Mouse (Mus musculus) thymus, postnatal 36 days (tissue): ENCODE measurements around the gene Vldlr.
A peak's percentile ranks its signal among the peaks of the same experiment; 100 is the strongest.

Experiments used
- DNase-seq, 2 experiments: peaks; one replicate each; pipeline ENCODE4 v3.0.0; 2022; ENCODE audit warnings: mixed read lengths in 2 of 2

Vldlr gene

DNA sequence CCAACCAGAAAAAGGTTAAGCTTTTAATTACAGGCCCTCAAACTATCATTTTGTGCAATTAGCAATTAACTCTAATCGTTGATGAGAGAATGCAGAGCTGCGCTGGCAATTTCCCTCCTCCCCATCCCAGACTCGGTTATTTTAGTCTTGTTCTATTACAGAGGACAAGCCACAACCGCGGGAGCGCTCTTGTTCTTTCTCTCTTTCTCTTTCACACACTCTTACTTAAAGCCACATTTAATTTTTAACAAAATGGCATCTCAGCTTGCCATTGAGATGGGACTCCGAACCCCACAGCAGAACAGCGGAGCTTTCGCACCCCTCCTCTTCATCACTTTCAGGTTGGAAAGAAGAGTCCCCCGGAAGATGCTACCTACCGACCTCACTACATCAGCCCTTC lies at the start of gene Vldlr:
Gene Vldlr, plus strand, starts transcription at position 167 of the 400 bp plus-strand sequence.
- DNase-seq, result no peak

DNA sequence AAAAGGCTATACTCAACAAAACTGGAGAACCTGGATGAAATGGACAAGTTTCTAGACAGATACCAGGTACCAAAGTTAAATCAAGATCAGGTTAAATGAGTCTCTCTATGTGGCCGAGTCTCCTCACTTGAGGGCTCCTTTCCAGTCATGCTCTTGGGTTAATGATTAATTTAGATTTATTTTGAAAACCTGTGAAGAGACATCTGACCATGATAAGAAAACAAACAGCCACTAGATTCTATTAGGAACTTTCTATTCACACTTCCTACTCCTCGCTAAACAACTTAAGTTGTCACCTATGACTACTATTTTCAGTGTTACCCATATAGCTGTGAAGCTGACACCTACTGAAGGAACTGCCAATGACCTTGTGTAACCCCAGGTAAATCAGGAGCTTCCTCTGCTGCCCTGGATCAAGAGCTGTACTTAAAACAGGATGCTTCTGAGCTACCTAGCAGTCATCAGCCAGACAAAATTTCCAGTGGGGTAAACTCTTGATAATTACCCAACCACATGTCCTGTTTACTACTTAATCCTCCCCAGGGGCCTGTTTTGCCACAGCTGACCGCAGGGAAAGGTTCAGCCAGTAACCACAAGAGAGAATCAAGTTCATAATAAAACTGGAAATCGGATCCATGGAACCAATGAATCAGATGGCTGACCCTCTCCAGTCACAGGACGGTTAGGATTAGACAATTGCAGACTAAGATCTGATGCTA lies 48.5 kb upstream of the Vldlr start:
- no peak for DNase-seq

GRCm38 (mm10) chr19:27173836-27174235 lies 42.4 kb upstream of the Vldlr start:
- no peak for DNase-seq

DNA sequence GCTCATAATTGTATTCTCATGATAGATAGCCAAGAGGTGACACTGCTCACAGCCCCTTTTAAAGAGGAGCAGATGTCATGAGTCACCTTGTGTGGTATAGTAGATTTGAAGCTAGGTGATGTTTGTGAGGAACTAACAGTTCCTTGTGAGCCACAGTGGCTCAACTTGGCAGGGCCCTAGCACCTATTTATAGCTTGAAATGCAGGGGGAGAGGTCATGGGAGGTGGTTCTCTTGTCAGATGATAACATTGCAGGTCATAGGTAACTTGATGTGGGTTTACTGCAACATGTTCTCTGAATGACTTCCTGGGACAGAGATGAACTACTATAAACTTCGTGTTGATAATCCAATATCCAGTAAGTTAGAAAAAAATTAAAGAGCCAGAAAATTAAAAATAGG lies 40.7 kb upstream of the Vldlr start:
- DNase-seq, result no peak

- no peak for DNase-seq
These were observed 39.7 kb upstream of the Vldlr start for GRCm38 (mm10) chr19:27176558-27176957.

- DNase-seq, result no peak
These were observed 38.0 kb upstream of the Vldlr start for GRCm38 (mm10) chr19:27178195-27178807.

DNA sequence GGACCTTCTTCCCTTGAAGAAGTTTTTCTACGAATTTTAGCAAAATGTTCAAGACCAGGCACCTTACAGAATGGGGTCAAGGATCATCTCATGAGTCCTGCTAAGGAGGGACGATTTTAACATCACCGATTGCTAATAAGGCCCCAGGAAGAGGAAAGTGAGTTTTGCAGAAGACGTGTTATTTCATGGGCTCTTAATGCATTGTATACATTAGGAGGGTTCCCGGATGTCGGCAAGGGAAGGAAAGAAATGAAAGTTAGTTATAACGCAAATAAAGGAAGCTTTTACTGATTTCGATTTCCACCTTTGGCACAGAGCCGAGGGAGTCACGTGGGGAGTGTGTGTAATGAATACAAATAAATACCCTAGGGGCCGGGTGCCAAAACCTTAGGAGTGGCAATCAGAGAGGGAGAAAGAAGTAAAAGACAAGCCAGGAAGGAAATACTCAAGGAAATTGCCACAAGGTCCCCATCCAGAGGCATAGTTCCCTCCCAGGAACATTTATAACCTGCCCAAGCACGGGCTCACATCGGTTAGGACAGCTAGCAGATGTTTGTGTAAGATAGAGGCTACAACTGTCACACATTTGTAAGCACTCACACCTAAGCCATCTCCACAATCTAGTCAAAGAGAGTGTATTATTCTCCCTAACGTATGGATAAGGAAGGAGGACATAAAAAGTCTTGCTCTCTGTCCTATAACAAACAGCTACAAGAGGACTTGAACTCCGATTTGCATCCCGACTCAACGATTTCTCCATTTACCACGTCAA lies 35.7 kb upstream of the Vldlr start:
- no peak for DNase-seq

DNA sequence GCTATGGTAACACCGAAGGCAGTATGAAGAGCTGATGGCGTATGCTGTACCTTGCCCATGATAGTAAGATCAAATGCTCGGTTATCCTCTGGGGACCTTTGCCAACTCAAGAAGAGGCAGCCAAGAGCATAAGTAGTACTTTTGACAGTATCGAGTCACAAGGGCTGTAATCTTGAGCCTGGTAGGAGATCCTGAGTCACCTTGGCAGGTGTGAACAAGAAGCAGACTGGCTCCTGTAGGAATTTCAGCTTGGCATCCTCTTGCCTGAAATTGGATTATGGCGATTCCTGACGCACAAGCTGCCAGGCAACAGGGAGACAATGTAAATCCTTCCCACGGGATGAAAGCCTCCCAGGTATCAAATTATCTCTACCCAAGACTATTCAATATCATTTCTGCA lies 32.8 kb upstream of the Vldlr start:
- DNase-seq, result no peak

GRCm38 (mm10) chr19:27203711-27204238 lies 12.5 kb upstream of the Vldlr start:
- no peak for DNase-seq

DNA sequence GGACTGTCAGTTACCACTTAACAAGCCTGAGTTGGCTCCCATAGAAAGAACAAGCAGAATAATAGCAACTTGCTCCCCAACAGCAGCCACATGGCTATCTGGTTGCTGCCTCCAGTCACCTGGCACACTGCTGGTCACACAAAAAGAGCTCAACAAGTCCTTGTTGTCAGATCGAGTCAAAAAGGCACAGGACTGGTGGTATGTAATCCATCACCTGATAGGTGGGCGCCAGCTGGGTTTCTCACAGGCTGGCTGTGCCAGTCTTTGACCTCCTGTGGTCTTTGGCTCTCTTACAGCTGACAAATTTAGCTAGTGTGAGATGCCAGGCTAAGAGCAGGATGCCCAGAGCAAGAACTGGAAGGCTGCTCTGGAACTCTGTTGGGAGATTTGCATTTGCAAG lies 5.3 kb upstream of the Vldlr start:
- DNase-seq, result no peak

- DNase-seq, result no peak
These were observed 688 bp upstream of the Vldlr start for GRCm38 (mm10) chr19:27215596-27215995.

DNA sequence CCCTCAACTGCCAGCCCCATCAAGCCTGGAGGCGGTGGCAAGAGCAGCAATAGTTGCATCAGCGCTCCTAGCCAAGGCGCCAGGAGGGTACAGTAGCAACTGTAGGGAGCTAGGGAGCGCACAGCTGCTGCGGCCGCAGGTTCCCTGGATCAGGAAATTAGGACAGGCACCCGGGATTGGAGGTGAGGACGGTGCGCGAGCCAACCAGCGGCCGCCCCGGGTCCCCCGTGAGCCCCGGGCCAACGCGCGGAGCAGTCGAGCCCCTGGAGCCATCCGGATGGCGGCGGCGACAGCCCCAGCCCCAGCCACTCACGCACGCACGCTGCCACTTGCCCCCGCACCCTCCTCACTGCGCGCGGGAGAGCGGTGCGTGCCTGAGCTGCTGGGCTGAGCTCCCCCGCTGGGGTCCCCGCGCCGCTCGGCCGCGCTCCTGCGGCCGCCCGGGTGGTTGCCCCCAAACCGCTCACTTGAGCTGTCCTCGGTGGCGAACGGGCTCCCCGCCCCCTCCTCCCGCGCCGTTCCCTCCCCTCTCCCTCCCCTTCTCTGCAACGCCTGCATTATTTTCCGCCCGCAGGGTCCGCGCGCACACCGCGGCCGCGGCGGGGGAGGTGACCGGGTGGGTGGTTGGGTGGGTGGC lies 601 bp downstream of the Vldlr start:
- peak; percentile 4 to 19 for DNase-seq

- DNase-seq, result peak; percentile 17 to 23
These were observed 1.2 kb downstream of the Vldlr start for GRCm38 (mm10) chr19:27217404-27217940.

DNA sequence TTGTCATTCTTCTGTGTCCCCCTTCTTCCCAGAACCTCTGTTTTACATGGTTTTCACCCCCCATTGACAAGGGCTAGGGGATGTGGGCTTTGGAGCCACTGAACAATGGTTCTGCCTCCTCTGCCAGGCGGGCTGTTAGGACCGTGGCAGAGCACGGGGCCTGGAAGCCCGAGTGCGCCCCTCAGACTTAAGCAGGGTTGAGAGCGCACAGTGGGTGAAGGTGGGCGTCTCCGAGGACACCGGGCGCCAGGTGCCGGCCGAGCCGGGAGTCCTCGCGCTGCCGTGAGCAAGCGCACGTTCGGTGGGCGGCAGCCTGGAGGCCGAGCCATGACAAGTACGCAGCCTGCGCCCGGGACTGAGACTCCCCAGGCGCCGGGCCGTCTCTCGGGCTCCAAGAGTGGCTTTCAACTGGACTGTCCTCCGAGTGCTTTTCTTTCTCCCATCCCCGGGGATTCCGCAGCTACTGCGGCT lies 1.7 kb downstream of the Vldlr start:
- DNase-seq, result peak; percentile 6 to 12

DNA sequence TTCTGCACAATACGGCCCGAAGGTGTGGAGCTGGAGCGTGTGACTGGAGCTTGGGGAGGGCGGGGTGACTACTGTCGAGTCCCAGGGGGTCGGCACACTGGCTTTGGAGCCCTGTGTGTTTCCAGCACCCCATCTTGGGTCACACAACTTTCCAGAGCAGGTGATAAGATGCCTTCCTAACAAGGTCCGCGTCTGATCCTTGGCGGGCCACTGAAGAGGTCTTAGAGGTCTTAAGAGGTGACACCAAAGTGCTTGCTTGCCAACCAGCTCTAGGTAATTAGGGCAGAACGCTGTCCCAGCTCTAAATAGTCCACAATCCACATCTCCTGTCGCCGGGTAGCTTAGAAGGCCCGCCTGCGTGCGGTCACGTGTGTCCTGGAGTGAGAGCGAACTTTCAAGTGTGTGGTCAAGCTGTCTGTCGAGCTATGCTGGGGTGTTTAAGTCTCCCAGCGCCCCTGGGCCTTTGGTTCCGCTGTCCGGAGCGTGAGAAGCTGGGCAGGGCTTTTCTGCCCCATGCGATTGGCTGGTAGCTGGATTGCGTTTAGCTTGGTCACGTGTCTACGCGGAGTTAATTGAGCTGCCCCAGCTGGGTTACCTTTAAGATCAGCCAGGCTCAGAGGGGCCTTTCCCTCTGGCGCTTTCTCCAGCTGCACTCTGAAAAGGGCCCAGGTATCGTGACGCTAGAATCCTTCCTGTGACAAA lies 2.4 kb downstream of the Vldlr start:
- peak; percentile 2 to 5 for DNase-seq

DNA sequence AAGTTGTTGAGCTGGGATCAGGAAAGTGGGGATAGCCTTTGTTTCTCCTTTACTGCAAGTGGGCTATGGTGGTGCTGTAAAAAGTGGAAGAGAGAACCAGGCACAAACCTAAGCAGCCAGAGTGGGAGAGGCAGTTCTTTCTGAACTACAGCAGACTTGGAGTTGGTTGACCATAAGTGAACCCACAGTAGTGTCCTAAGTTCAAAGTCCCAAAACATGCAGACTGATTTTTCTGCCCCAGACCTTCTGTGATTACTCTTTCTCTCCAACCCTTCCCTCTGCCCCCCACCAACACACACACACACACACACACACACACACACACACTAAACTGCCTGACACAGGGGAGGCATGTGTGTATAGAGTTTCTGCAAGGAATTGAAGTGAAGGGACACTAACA lies 3.3 kb downstream of the Vldlr start:
- no peak for DNase-seq

GRCm38 (mm10) chr19:27223046-27223445 lies 6.8 kb downstream of the Vldlr start:
- DNase-seq, result no peak

- no peak for DNase-seq
These were observed 8.1 kb downstream of the Vldlr start for GRCm38 (mm10) chr19:27224356-27224755.

DNA sequence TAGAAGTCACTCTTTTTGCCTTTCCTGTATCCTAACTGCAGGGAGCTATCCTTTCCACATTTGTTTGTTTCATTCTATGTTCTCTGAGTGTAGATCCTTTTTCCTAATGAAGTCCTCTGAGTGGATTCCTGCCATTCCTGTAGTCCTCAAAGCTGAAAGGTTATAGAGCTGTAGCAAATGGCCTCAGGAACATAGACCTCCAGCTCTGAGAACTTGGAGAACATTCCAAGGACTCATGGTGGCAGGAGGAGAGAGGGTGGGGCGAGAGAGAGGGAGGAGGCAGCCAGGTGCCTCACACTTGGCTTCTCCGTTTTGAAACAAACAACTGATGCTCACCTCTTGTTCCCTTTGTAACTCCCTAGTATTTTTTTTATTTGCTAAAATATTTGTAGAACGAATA lies 10.3 kb downstream of the Vldlr start:
- DNase-seq, result no peak

DNA sequence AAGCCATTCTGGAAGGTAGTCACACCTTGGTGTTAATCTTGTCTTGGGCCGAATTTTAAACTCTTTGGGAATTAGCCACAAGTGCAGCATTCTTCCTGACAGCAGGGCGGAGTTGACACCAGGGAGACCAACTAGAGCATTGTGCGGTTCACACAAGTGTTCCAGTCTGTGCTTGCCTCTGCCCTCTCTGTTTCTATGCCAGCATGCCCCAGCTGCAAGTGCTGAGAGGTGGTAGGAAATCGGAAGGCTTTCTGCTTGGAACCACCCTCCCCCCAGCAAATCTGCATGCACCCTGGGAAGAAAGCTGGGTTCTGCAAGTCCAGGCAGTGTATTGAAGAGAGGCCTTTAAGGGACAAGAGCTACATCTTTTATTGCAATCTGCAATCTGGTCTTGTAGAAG lies 10.8 kb downstream of the Vldlr start:
- no peak for DNase-seq

- no peak for DNase-seq
These were observed 12.0 kb downstream of the Vldlr start for GRCm38 (mm10) chr19:27228254-27228653.

DNA sequence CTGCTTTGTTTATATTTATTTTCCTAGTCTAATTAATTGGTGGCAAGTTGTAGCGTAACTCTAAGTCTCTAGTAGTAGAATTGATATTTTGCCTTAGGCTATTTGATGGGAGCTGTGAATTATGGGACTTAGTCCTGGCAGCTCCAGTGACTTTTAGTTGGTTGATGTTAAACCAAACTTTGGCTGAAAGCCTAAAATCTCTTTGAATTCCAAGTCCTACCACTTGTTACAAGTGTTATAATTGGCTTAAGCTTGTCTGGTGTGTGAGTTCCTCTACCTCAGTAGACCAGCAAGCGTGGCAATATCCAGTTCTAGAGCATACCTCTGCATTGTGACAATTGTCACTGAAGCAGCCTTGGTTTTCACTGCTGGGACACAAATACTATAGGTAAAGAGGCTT lies 17.1 kb downstream of the Vldlr start:
- DNase-seq, result no peak
